Mouse (Mus musculus) ES-Bruce4 (cell line): ENCODE measurements around the gene Slc35f1.

Experiments
- CTCF ChIP-seq: IDR thresholded peaks from one replicate; pipeline ENCODE4 v1.8.1; 2011; ENCODE audit warnings: low read depth, low read length
- POLR2A ChIP-seq: IDR thresholded peaks from one replicate; pipeline ENCODE4 v1.8.1; 2011; ENCODE audit warnings: low read length; ENCODE audit not compliant: insufficient read depth

GRCm38 (mm10) chr10:52982836-52983235 is 292.5 kb downstream of the Slc35f1 start:
- TF ChIP-seq CTCF (no peak), POLR2A (no peak)
